Mouse (Mus musculus) brain, embryonic 14.5 days (tissue): Measurements from ENCODE around the gene C1qtnf2. TPM values are rescaled to one million over a fixed set of nuclear protein-coding genes. Genes with fewer than 3 reads are reported as not detected.

Source experiments
- DNase-seq: peaks from one replicate; pipeline ENCODE4 v3.0.0-alpha.2; 2011; ENCODE audit warnings: low read depth
- CTCF ChIP-seq: fragments of 200-500 bp; IDR thresholded peaks from 2 replicates; pipeline ENCODE4 v1.5.1; 2012; ENCODE audit warnings: inconsistent platforms, mild to moderate bottlenecking, moderate library complexity, borderline replicate concordance; ENCODE audit not compliant: insufficient read depth, insufficient read length; ENCODE audit errors: extremely low read depth
- POLR2A ChIP-seq: fragments of 200-500 bp; IDR thresholded peaks from 2 replicates; pipeline ENCODE4 v1.6.1; 2012; ENCODE audit warnings: mild to moderate bottlenecking, inconsistent platforms, borderline replicate concordance; ENCODE audit not compliant: poor library complexity, insufficient read depth, insufficient read length, severe bottlenecking; ENCODE audit errors: extremely low read depth
- polyA plus RNA-seq: library from polyadenylated mRNA; depleted of rRNA; stranded (reverse); fragments of >200 nt; gene quantifications from 2 replicates; pipeline ENCODE4 v1.2.3, GENCODE M21; 2012; rRNA removed

Gene C1qtnf2
- polyA plus RNA-seq, 1 experiment, result 7.2 TPM

DNA sequence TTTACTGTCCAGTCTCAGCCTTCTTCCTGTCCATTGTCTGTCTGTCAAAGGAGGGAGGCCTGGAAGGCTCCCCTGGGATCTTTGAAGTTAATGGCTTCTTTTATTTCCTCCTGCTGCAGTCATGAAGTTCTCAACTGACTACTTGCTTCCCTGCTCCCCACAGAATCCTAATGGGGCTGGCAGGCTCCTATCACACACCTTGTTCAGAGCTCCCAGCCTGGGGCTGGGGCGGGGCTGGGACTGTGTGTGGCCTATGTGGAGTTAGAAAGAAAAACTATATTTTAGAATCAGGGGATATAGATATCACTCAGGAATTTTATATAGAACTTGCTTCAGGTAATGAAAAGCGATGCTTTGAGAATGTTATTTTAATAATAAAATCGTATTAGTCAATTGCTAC, 46.4 kb downstream of the C1qtnf2 start:
- DNase-seq, result no peak
- TF ChIP-seq POLR2A, result no peak
- TF ChIP-seq CTCF, result no peak

GRCm38 (mm10) chr11:43528078-43528682, 54.1 kb downstream of the C1qtnf2 start:
- DNase-seq, result peak; percentile 73

DNA sequence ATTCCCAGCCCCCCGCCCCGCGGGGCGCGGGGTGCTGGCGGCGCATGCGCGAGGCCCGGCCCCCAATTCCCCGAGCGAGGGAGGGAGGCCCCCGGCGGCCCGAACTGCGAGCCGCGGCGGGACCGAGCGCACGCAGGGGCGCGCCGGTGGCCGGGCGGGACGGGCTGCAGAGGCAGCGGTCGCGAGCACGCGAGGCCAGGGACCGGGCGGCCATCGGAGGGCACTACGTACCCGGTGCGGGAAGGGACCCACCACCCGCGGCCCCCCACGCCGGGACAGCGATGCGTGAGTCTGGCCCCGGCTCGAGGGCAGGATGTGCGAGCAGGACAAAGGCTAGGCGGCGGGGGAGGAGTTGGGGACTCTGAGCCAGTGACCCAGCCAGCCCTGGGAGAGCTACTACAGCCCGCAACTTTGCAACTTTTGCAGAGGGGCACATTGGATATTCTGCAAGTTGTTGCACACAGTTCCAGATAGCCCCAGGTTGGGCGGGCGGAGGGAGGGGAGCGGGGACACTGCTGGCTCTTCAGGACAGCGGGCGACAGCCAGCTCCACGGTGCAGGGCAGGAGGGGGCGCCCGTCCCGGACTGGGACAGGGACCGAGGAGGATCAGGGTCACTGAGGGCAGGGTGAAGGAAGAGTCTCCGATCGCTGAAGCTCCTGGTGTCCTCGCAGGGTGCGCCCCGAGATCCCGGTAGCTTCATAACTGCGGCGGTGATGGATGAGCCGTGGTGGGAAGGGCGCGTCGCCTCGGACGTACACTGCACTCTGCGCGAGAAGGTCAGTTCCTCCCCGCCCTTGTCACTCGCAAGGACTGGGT, 54.8 kb downstream of the C1qtnf2 start, which contains the start of gene Ccnjl:
TSS of gene Ccnjl (plus strand) at position 102 of the 817 bp plus-strand sequence.
- TF ChIP-seq POLR2A, result peak; percentile 89
- TF ChIP-seq CTCF, result 0 out of 2 replicates have a peak, but pooled peaks have one; percentile 4
- DNase-seq, result peak; percentile 82

More at GRCm38 (mm10) chr11:43528078-43528682, 54.1 kb downstream of the C1qtnf2 start:
- no peak for TF ChIP-seq POLR2A
- TF ChIP-seq CTCF, result peak; percentile 49; the same call in 1 of the 2 replicates

DNA sequence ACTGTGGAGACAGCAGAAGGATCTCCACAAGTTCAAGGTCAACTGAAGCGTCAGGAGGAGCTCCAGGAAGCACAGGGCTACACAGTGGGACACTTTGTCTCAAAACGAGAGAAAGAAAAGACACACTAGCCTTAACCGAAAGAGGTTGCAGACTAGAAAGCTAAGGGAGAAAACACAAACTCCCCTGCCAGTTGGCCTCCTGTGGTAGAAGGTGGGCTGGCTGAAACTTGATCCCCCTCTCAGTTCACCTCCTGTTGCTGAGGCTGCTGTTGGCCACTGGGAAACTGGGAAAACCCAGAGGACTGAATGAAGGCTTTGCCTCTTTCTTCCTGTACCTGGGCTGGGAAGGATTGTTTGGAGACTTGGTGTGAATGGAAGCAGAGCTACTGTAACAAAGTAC, 56.0 kb downstream of the C1qtnf2 start:
- no peak for DNase-seq
- TF ChIP-seq POLR2A (no peak), CTCF (no peak)

- TF ChIP-seq CTCF (peak; percentile 56; the same call in 1 of the 2 replicates), POLR2A (no peak)
- DNase-seq, result peak; percentile 38
These were observed 57.5 kb downstream of the C1qtnf2 start for GRCm38 (mm10) chr11:43531619-43532018.

DNA sequence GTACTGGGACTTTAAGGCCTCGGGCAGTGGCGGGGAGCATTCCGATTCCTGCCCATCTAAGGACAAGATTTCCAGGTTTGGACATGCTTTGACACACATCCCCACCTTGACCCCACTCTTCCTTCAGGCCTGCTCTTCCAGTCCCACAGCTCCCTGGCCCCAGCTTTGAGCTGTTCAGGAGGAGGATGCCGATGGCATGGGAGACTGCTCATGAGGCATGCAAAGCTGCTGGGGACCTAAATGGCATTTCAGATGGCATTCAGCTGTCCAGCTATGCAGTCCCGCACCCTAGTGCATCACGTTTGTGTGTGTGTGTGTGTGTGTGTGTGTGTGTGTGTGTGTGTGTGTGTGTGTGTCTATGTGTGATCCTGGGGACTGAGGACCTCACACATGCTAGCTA, 63.0 kb downstream of the C1qtnf2 start:
- no peak for TF ChIP-seq CTCF
- TF ChIP-seq POLR2A, result no peak
- DNase-seq, result no peak

DNA sequence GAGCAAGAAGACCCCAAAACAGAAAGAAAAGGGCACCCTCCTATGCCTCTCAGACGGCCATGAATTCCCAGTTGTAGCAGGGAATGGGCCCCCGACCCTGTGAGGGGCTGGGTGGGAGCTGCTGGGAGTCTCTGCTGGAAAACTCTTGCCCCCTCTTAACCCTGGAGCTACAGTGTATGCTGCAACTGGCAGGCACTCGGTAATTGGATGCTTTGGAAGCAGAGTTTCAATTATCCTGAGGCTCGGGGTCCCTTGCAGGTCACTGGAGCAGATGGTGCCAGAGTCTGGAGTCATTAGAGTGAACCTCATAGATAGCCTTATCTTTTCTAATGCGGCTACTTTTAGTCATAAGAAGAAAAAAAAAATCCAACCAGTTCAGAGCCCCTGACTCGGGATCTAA, 65.8 kb downstream of the C1qtnf2 start:
- no peak for TF ChIP-seq POLR2A
- no peak for TF ChIP-seq CTCF
- DNase-seq, result peak; percentile 81

Other genes with a start within 250 kb of the C1qtnf2 start
- gene Pttg1, start 48.0 kb upstream of the C1qtnf2 start, polyA plus RNA-seq, result 22.7 and 31.9 TPM in 2 replicates
- gene Slu7, start 40.5 kb upstream of the C1qtnf2 start, polyA plus RNA-seq, result 7.9 and 17.1 TPM in 2 replicates
- 6.2 and 8.2 TPM in 2 replicates for gene Ccnjl, start 54.5 kb downstream of the C1qtnf2 start, polyA plus RNA-seq
- gene 4933415A04Rik, start 112.8 kb downstream of the C1qtnf2 start, polyA plus RNA-seq, result 0.67 and 1.2 TPM in 2 replicates
- not detected in 2 replicates for gene Fabp6, start 127.3 kb downstream of the C1qtnf2 start, polyA plus RNA-seq
- gene Pwwp2a, start 207.7 kb downstream of the C1qtnf2 start, polyA plus RNA-seq, result 38.7 and 49.7 TPM in 2 replicates